Mouse (Mus musculus) adipocyte (in vitro differentiated cells): Measurements from ENCODE around the gene Uba3.

ENCODE experiments used
- DNase-seq: peaks from one replicate; pipeline ENCODE4 v3.0.0-alpha.2; 2016; ENCODE audit warnings: low spot score

Gene Uba3

DNA sequence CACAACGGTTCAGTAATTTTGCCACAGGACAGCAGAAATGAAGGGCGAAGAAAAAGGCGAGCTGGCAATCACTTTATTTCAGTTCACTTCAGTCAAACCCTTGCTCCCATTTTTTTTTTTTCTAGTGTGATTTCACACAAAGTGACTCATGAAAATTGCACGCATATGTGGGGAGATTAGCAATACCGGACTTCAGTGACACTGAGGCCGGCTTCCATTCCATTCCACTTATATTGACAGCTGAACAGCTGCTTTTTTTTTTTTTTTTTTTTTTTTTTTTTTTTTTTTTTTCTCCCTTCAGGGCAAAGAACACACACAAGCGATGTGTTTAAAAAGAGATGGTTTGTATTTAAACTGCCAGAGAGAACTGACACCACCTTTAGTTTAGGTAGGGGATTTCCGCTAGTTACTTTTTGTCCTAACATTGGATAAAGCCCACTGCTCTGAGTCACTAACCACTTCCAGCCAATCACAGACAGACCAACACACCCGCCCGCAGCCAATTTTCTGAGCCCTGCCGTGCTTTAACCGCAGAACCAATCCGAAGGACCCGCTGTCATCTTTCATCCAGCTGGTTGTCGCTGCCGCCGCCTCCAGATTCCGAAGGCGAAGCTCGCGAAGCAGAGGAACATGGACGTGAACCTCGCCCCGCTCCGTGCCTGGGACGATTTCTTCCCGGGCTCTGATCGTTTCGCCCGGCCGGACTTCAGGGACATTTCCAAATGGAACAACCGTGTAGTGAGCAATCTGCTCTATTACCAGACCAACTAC, 4.9 kb upstream of the Uba3 start, which contains the start of gene Arl6ip5:
Arl6ip5 (plus strand) TSS at position 499 of the 771 bp plus-strand sequence.
- peak; percentile 98 for DNase-seq

DNA sequence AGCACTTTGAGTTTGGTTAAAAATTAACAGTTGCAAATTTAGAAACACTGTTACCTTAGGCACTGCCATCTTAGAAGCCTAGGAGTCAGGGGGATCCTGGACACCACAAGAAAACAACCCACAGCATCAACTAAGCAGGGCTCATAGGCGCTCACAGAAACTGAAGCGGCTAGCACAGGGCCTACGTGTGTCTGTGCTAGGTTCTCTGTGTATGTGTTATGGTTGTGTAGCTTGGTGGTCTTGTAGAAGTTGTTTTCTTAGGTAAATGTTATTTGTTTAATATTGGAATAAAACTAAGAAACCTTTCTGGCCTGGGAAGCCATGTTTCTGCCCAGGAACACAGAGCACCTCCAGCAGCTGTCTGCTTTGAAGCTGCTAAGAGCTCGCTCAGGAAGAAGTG, 4.3 kb upstream of the Uba3 start:
- DNase-seq: no peak

DNA sequence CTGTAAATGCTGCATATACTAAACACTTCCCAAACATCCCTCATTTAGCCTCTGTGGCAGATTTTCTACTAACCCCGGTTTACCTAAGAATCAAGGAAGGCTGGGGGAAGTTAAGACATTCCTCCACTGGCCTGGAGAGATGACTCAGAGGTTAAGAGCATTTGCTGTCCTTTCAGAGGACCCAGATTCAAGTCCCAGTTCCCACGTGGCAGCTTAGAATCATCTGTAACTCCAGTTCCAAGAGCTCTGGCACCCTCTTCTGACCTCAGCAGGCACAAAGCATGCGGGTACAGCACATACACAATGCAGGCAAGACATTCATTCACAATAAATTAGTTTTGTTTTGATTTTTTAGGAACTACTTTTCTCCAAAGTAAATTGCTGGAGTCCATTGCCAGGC, 3.8 kb upstream of the Uba3 start:
- peak; percentile 55 for DNase-seq

DNA sequence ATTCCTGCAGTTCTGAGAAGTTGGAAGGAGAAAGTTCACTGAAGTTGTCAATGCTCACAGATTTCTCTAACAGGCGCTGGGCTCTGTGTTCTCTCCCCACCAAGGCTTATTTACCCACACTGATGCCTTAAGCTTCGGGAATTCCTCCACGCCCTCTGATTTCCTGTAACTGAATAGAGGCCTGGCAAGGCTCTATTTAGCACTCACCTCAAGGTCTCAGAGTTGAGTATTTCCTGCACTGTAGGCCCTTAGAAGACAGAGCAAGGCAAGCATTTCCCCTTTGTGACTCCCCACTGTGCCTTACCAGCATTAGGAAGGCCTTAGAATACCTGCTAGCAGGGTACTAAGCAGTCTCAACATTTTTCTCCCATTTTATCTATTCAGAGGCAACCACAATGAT, 3.0 kb upstream of the Uba3 start:
- no peak for DNase-seq

DNA sequence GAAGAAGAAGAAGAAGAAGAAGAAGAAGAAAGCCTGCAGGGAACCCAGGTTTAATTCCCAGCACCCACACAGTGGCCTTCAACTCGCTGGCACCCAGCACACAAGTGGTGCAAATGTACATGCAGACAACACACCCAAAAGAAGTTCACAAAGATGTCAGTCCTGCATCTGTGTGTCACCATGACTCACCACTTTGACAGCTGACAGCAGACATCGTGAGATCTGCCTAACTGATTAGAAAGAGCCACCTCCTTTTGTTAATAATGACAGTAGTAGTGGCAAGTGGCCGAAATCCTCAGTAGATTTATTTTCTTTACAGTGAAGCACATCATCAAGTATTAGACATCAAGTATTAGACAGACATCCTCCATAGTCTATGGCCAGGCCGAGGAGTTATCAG, 1.6 kb upstream of the Uba3 start:
- DNase-seq: no peak

DNA sequence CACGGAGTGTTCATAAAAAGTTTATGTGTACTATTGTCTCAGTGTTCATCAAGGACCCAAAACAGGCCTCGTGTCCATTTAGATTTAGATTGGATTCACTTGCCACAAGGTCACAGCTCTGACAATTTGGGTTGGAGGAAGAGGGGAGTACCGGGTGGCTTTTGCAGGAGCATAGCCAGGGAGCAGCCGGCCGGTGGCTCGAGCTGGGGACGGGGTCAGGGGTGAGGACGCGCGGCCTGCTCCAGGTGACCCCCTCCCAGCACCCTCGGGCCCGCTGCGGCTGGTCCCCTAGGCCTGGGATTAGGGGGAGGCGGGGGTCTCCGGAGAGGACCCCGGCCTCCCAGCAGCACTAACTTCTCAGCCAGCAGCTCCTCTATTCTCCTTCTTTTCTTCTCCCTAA, 495 bp downstream of the Uba3 start:
- DNase-seq: peak; percentile 48

DNA sequence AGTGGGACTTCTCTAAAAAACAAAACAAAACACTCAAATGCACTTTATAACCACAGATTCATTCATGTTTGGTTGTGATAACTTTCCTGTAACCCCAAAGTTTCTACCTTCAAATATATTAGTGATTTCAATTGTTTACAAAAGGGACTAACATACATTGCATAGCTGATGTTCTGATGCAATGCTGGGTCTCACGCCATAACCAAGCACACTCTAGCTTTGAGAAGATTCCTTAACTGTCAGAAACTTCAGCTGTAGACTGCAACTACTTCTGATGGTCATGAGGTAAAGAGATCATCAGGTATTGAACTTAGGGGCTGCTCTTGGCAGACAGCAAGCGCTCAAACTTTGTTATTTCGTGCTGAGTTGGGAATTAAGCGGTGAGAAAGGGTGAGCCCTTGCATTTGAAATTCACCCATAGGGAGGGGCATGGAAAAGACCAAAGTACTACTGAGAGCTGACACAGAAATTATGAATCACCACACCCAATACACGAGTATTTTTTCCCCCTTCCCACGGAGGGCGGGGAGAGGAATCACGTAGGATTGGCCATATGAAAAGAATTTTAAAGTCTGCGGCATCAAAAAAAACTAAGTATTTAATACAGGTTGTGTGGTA, 1.1 kb downstream of the Uba3 start:
- DNase-seq: peak; percentile 40

DNA sequence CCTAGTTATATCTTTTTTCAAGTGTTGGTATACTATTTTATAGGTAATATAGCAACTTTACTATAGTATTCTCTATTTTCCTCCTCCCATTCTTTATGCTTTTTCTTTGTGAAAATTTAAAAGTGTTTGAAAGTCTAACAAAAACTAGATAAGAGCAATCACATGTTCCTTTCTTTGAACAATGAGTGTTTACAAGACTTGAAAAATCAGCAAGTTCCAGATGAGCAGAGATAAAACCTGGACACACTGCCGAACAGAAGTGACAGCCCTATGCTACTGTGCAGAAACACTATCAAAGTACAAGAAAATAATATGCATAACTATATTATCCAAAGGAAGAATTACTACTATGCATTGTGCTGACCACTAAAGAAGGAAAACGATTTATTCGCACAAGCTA, 3.0 kb downstream of the Uba3 start:
- DNase-seq: no peak

DNA sequence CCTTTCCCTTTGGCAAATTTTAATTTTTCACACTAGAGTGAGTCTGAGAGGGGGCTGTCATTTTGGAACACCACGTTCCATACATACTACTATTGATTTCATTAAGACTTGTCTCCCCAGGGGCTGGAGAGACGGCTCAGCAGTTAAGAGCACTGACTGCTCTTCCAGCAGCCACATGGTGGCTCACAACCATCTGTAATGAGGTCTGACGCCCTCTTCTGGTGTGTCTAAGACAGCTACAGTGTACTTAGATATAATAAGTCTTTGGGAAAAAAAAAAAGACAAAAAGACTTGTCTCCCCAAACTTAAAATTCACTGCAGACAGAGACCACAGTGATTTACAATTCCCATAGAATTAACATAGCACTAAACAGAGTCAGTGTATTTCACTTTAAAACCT, 5.0 kb downstream of the Uba3 start:
- no peak for DNase-seq

DNA sequence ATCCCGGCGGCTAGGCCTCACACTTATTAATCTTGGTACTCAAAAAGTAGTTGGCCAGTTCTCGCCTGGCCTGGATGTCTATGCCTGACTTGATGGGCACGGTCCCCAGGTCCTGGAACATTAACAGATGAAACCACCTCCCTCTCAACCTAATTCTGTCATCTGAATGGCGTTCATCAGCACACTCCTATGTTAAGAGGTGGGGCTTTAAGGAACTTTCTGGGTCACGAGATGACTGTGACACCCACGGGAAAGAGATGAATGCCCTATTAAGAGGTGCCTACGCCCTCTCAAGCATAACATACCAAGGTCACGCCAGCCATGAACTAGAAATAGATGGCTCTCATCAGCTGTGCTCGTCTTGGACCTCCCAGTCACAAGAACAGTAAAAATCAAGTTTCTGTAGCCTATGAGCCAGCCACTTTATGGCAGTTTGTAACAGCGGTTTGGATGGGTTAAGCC, 26.0 kb downstream of the Uba3 start:
- no peak for DNase-seq

DNA sequence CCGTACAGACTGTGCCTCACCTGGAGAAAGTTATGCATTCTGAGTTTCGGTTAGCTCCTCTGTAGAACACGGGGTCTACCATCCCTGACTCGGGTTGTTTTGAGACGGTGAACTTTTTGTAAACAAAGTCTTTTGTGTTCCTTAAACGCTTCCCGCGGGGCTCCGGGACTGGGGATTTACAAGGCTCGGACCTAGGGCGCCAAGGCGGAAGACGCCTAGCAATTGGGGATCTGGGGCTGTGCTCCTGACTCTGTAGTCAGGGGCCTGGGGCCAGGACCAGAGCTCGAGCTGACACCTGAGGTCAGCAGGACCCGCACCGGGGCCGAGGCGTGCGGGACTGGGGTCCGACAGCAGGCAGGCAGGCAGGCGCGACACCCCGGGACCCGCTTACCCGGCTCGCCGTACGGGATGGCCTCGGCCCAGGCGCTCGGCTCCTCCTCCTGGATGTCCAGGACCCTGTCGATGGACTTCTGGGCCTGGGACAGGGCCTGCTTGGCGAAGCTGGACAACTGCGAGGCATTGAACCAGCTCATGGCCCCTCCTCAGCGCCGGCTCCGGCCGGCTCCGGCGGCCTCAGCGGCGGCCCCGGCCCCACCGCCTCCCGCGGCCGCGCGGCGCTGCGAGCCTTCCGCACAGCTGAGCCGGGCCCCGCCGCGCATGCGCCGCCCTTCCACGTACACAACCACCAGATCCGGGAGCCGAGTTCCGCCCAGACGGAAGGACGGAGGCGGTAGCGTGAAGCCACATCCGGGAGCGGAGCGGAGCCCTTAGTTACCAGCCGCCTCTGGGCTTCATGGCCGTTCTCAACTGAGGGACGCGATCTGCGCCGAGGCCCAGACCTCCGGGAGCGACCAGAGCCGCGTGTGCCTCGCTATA, 26.7 kb downstream of the Uba3 start, which contains the start of gene Tmf1:
Tmf1 (minus strand) TSS at position 632 of the 876 bp plus-strand sequence.
- peak; percentile 98 for DNase-seq

DNA sequence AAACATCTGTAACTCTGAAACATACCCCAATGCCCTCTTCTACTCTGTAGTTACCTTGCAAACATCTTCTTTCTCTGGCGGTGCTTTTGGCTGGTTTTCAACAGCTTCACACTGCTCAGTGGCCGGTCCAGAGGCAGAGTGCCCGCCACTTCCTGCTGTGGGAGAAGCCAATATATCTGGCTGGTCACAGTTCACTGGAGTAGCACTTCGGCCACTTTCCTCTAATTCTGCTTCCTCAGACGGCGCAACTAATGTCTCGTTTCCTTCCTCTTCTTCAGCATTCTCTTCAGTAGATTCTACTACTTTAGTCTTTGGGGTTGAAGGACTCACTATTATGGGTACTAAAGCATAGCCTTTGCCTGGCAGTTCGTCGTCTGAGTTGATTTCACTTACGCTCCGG, 29.7 kb downstream of the Uba3 start:
- no peak for DNase-seq

DNA sequence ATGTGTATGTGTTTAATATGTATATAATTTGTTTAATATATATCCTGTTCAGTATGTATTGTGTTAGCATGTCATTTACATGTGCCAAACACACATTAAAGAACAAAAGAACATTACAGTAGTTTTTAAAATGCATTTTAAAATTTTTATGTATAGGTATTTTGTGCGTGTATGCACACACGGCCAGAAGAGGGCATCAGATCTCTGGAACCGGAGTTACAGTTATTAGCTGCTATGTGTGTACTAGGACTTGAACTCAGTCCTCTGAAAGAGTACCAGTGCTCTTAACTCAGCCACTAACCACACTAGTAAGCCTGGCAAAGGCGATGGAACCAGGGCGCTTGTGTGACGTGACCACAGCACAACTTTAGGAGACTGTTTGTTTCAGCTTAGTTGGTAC, 55.3 kb downstream of the Uba3 start:
- DNase-seq: peak; percentile 22

DNA sequence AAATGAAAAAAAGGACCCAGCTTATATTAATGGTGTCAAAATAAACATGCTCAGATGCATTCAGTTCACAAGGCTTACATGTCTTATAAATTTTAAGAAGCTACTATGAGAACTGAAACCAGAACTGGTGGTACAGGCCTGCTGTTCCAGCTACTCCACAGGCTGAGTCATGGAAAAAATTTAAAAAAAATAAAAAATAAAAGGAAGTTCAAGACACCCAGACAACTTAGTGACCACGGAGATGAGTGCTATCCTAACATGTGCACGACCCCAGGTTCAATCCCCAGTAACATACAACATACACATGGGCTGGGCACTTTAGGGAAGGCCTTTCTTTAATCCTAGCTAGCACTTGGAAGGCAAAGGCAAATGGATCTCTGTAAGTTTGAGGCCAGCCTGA, 55.7 kb downstream of the Uba3 start:
- peak; percentile 15 for DNase-seq

DNA sequence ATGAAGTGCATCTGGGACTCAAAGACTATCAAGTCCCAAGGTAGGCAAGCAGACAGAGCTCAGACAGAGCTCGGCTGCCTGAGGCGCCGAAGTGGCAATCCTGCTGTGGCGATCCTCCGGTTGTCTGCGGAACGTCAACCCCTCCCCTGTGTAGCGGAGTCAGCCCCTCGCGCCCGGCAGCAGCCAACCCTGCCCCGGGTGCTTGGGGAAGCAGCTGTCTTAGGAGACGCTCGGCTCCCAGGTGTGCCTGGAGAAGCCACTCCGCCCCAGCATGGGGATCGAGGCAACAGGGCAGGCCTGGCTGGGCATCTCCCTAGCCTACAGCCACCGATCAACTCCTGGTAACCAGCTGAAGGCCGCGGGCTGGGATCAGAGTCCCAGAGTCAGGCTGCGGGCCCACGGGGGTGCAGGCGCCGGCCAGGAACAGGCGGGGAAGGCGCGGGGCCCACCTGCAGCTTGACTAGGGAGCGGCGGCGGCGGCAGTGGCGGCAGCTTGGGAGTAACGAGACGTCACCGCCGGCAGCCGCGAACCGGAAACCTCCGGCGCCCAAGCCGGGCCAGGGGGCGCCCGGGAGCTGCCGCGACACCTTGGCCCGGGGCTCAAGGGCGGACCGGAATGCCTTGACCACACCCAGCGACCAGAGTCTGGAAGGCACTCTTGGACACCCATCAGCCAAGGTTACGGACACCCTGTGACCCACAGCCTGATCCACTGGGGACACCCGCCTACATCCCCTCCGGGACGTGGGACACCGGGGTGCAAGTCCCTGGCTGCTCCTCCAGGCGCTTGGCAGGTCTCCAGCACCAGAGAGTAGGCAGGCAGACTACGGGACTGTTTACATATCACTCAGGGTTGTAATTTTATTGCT, 56.8 kb downstream of the Uba3 start, which contains the start of gene Eogt:
Eogt (minus strand) TSS at position 800 of the 869 bp plus-strand sequence.
- peak; percentile 88 for DNase-seq

DNA sequence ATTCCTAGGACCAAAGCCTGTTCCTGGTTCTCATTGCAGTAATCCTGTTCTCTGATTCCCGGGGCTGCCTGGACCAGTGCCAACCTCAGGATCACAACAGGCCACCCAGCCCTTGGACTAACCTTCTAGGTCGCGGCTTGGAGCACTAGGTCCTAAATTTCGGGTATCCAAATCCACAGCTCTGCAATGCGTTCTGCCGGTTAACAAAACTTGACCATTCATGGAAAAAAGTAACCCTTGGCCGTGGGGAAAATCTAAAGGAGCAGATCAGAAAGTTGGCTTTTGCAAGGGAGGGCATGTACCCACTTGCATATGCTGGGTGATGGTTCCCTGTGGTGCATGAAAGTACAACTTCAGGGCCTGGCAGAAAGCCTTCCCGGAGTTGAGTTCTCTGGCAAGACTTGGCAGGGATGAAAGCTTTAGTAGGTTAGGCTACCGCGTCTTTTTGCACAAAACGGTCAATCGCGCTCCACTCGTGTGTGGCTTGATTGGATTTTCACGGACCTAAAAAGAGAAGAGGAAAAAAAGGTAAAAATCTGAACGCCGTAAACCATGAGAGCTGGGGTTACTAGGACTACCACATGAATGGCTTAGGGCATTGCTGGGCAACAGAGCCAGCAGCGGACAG, 57.6 kb downstream of the Uba3 start:
- DNase-seq: peak; percentile 77

DNA sequence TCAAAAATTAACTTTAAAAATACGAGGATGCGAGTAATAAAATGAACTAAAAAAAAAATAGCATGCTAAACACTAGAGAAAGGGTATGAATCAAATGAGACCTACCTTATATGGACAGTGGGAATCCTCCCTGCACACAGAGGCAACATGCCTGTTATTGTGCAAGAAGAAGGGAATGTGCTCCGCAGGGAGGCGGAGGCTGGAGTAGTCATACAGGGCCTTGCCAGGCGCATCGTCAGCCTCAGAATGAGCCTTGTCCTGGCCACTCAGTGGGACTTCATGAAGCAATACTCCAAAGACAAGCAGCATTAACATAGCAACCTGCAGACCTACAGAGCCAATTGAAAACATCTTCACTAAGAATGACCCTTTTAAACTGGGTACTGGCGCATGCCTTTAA, 60.3 kb downstream of the Uba3 start:
- peak; percentile 70 for DNase-seq

DNA sequence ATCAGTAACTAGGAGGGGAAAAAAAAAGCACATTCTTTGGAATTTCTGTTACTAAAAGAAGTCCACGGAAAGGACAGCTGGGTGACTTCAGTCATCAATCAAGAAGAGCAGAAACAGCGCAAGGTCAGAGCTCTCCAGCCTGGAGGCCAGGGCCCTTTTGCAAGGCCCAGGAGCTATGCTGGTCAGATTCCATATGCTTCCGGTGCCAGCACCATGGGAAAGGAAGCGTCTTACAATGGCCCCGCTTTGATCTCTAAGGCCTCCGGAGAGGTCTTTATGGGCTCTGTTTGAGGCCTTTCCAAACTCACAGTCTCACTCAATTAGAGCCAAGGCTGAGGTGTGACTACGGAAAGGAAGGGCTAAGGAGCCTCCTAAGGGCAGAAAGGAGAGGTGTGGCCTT, 61.1 kb downstream of the Uba3 start:
- DNase-seq: no peak

DNA sequence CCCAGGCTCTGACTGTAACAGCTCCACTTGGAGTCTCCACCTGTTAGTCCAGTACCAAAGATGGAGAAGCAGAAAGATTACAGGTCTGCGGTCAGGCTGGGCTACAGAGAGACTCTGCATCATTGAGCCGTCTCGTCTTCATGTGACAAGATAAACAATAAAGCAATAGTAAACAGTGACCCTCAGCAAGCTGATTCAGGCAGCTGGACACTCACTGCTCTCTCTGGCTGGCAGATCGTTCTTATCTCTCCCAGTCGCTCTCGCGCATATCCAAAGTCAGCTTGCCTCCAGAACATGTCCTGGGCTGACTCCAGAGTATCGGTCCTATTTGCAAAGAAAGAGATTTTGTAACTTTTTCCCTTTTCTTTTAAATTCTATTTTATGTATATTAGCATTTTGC, 62.8 kb downstream of the Uba3 start:
- DNase-seq: no peak

DNA sequence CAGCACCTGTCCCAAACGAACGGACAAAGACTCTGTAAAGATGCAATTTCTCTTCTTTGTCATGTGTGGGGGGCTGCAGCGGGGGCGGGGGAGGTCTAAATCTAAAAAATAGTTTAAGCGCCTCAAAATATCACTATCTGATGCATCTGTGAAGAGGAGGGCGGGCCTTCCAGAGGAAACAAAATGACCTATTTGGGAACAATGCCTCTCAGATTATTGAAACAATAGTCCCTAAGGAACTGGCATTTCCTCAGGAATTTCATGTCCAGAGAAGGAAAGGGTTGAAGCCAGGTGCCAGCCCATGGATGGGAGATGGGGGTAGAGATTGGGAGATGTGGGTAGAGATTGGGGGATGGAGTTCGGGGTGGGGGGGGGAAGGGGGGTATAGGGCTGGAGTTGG, 63.6 kb downstream of the Uba3 start:
- DNase-seq: no peak
